Mouse (Mus musculus) heart, postnatal 0 days (tissue): ENCODE measurements at regions not wholly inside any gene's neighbourhood (a gene's known extent, or its start where the extent isn't known, plus 50 kb on each side); places are given as distances from the start of the nearest gene placed in this dataset.

Experiments
- ATAC-seq: fragments of 200-750 bp; cut with Nextera tagmentation; 2 replicates; pipeline ENCODE4 v1.8.0; 2017; ENCODE audit warnings: low read depth, moderate number of reproducible peaks, moderate library complexity; ENCODE audit not compliant: insufficient read depth
- DNase-seq: peaks from one replicate; pipeline ENCODE4 v3.0.0-alpha.2; 2016; ENCODE audit warnings: low spot score
- H3K27ac ChIP-seq: fragments of 300-500 bp; sonication (generic); 2 replicates; pipeline ENCODE4 v1.5.1; 2014; ENCODE audit warnings: low read depth, mild to moderate bottlenecking
- H3K27me3 ChIP-seq: fragments of 300-500 bp; sonication (generic); 2 replicates; pipeline ENCODE4 v1.6.1; 2014; ENCODE audit warnings: low read length, mixed read lengths; ENCODE audit not compliant: control insufficient read depth, insufficient read depth
- H3K36me3 ChIP-seq: fragments of 300-500 bp; sonication (generic); replicated peaks from 2 replicates; pipeline ENCODE4 v1.6.1; 2014; ENCODE audit warnings: low read length, mixed read lengths; ENCODE audit not compliant: control insufficient read depth, insufficient read depth
- H3K4me1 ChIP-seq: fragments of 300-500 bp; sonication (generic); 2 replicates; pipeline ENCODE4 v1.6.1; 2014; ENCODE audit warnings: antibody characterized with exemption; ENCODE audit not compliant: control insufficient read depth, insufficient read depth
- H3K4me2 ChIP-seq: fragments of 300-500 bp; sonication (generic); 2 replicates; pipeline ENCODE4 v1.6.1; 2014; ENCODE audit warnings: low read depth, mild to moderate bottlenecking, low read length, moderate library complexity
- H3K4me3 ChIP-seq: fragments of 300-500 bp; sonication (generic); 2 replicates; pipeline ENCODE4 v1.5.1; 2014; ENCODE audit warnings: low read depth, low read length
- H3K9ac ChIP-seq: fragments of 300-500 bp; sonication (generic); replicated peaks from 2 replicates; pipeline ENCODE4 v1.6.1; 2014; ENCODE audit warnings: low read depth, low read length, mixed read lengths
- H3K9me3 ChIP-seq: fragments of 300-500 bp; sonication (generic); replicated peaks from 2 replicates; pipeline ENCODE4 v1.6.1; 2016; ENCODE audit warnings: low read length; ENCODE audit not compliant: control insufficient read depth
- CTCF ChIP-seq: IDR thresholded peaks from 2 replicates; pipeline ENCODE4 v1.5.1; 2016; ENCODE audit warnings: antibody characterized with exemption, control low read depth, low read depth
- EP300 ChIP-seq: IDR thresholded peaks from 2 replicates; pipeline ENCODE4 v1.6.1; 2016; ENCODE audit warnings: antibody characterized with exemption, low read depth
- WGBS: fragments of 180-500 bp; shearing (Covaris S2); extraction: QIAGEN DNeasy Blood & Tissue Kit; methylation state at CpG from one replicate; pipeline ENCODE4 v1.1.7; 2014; 5-methylcytosine and 5-hydroxymethylcytosine counted together

DNA sequence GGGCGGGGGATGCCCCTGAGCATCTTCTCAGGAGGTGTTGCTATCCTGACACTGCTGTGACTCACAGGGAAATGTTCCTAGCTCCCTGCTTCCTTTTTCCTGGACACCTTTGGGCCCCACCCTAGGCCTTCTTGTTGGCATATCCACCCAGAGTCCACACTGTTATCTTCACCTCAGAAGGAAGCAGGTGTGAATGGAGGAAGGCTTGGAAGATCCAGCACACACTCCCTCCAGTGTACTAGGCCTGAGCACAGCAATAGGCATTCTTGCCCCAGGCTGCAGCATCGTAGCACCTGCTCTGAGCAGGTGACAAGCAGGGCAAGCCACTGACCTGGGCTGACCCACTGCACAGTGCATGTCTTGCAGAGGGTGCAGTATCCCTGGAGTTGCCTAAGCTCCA, 172.6 kb upstream of the Klf3 start:
- no peaks in the 10 kb centered on the region for H3K36me3 ChIP-seq
- H3K27ac ChIP-seq = no peak overlapping the region
- no peak for ATAC-seq
- H3K4me1 ChIP-seq = no peaks in the 10 kb centered on the region
- no peaks in the 10 kb centered on the region for H3K27me3 ChIP-seq
- no peaks in the 10 kb centered on the region for H3K9me3 ChIP-seq
- H3K4me2 ChIP-seq = no peak overlapping the region
- H3K4me3 ChIP-seq = no peak overlapping the region
- H3K9ac ChIP-seq = no peak overlapping the region
- WGBS = 89% methylated on average over 2 of the region's 2 CpGs
- TF ChIP-seq EP300 (no peak), CTCF (no peak)
- DNase-seq = no peak

DNA sequence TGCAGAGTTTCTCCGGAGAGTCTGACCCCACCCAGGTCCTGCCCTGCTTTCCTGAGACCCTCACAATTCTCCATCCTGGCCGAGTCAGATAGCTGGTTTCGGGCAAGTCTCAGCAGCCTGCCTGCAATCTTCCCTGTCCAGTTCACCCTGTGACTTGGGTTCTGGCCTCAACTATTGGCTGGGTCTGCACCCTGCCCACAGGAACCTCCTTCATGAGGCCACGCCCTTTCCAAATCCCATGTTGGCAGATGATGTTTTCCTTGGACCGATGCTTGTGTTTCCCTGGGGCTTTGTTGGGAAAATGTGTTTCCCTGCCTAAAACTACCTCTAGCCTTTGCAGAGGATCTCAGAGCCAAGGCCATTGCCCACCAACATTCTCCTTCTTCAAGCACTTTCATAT, 171.0 kb upstream of the Klf3 start:
- Histone ChIP-seq H3K27ac (no peak overlapping the region), H3K4me3 (no peak overlapping the region), H3K9ac (no peak overlapping the region), H3K4me1 (no peaks in the 10 kb centered on the region), H3K4me2 (no peak overlapping the region), H3K9me3 (no peaks in the 10 kb centered on the region), H3K27me3 (no peaks in the 10 kb centered on the region), H3K36me3 (no peaks in the 10 kb centered on the region)
- TF ChIP-seq CTCF = no peak
- no peak for TF ChIP-seq EP300
- 76% methylated on average over 5 of the region's 5 CpGs for WGBS
- ATAC-seq (no peak), DNase-seq (no peak)

DNA sequence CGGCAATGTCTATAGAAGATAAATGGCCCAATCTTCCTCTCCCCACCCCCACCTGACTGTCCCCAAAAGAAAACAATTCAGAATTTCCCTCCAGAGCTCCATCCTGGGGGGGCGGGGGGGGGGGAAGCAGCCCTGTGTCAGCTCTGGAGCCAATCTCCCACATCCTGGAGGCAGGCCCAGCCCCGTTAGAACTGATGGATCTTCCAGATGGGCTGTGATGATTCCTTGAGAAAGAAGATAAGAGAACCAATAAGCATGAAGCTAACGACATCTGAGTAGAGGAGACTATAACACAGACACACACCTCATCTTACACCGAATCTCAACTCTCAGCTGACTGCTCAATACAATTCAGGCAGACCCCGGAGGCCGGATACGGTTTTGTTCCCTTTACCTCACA, 169.2 kb upstream of the Klf3 start:
- H3K27ac ChIP-seq = no peak overlapping the region
- DNase-seq = no peak
- H3K36me3 ChIP-seq = no peaks in the 10 kb centered on the region
- TF ChIP-seq EP300 (no peak), CTCF (no peak; the same call in 1 of the 2 replicates)
- no peaks in the 10 kb centered on the region for H3K27me3 ChIP-seq
- peak; percentile 60 for ATAC-seq
- H3K4me2 ChIP-seq = no peak overlapping the region
- no peaks in the 10 kb centered on the region for H3K9me3 ChIP-seq
- H3K9ac ChIP-seq = no peak overlapping the region
- WGBS = 72% methylated on average over 8 of the region's 8 CpGs
- H3K4me1 ChIP-seq = no peaks in the 10 kb centered on the region
- no peak overlapping the region for H3K4me3 ChIP-seq

DNA sequence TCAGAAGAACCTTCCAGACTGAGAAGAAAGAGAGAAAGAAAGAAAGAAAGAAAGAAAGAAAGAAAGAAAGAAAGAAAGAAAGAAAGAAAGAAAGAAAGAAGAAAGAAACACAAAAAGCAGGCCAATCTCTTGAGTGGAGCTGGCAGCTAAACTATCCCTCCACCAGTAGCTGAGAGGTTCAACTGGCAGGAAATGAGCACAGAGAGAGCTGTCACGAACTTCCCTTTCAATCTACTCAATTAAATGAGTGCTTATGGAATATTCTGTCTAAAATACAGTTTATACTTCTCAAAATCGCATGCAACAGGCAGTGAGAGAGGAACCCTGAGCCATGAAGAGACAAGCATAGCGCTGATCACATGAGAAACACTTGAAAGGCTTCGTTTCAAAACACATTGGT, 168.5 kb upstream of the Klf3 start:
- ATAC-seq (no peak), DNase-seq (no peak)
- TF ChIP-seq CTCF = no peak
- TF ChIP-seq EP300 = no peak
- no peaks in the 10 kb centered on the region for H3K4me1 ChIP-seq
- H3K4me3 ChIP-seq = no peak overlapping the region
- H3K27me3 ChIP-seq = no peaks in the 10 kb centered on the region
- no peak overlapping the region for H3K9ac ChIP-seq
- 63% methylated on average over 4 of the region's 4 CpGs for WGBS
- H3K9me3 ChIP-seq = no peaks in the 10 kb centered on the region
- H3K36me3 ChIP-seq = no peaks in the 10 kb centered on the region
- no peak overlapping the region for H3K27ac ChIP-seq
- H3K4me2 ChIP-seq = no peak overlapping the region

DNA sequence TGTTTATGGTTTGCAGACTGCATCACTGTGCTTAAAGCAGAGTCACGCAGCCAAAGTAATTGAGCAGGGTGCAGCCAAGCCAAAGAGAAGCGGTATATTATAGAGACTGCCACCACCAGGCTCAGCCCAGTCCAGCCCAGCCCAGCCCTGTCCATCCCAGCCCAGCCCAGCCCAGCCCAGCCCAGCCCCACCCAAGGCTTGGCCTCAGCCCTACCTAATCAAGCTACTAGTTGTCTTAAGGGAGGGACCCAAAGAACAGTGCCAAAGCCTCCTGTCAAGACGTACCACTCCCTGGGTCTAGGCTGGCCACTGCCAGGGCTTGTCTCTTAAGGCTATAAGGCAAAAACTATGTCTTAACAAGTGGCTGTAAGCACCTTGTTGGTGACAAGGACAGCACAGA, 166.9 kb upstream of the Klf3 start:
- no peak for TF ChIP-seq CTCF
- no peak for TF ChIP-seq EP300
- no peak overlapping the region for H3K4me3 ChIP-seq

DNA sequence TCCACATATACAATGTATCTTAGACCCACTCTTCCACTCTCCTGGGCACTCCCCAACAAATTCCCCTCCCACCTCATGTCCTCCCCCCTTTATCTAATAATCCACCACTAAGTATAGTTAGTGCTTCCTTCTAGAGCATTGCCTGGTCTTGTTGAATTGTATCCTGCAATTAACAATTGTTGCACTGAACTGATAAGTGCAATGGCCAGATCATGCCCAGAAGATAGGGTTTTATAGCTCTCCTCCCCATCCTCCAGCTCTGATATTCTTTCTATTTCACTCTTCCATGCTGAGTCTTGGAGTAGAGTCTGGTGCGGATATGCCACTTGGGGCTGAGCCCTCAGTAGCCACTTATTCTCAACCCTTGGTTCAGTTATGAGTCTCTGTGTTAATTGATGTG, 159.6 kb upstream of the Klf3 start:
- Histone ChIP-seq H3K27ac (no peak overlapping the region), H3K4me2 (no peak overlapping the region), H3K9me3 (no peaks in the 10 kb centered on the region), H3K4me1 (no peaks in the 10 kb centered on the region; the same call in 1 of the 2 replicates), H3K4me3 (no peak overlapping the region), H3K9ac (no peak overlapping the region), H3K36me3 (no peaks in the 10 kb centered on the region), H3K27me3 (no peaks in the 10 kb centered on the region)
- DNase-seq (no peak), ATAC-seq (no peak)
- no peak for TF ChIP-seq EP300
- TF ChIP-seq CTCF = no peak
- WGBS = 87% methylated on average over 1 of the region's 1 CpGs

More for the DNA sequence above, 166.9 kb upstream of the Klf3 start:
- Histone ChIP-seq H3K9me3 (no peaks in the 10 kb centered on the region), H3K36me3 (no peaks in the 10 kb centered on the region), H3K4me1 (no peaks in the 10 kb centered on the region), H3K27ac (no peak overlapping the region), H3K27me3 (no peaks in the 10 kb centered on the region), H3K9ac (no peak overlapping the region), H3K4me2 (no peak overlapping the region)
- DNase-seq (no peak), ATAC-seq (no peak; the same call in 1 of the 2 replicates)
- WGBS = 81% methylated on average over 3 of the region's 3 CpGs
